Mouse (Mus musculus) heart, embryonic 13.5 days (tissue): ENCODE measurements around the gene Htatip2. TPM values are rescaled to one million over a fixed set of nuclear protein-coding genes. Genes with fewer than 3 reads are reported as not detected.

Source experiments
- ATAC-seq: fragments of 200-750 bp; cut with Nextera tagmentation; 2 replicates; pipeline ENCODE4 v1.8.0; 2017; ENCODE audit warnings: moderate TSS enrichment; ENCODE audit not compliant: insufficient number of reproducible peaks, low FRiP score, low TSS enrichment; ENCODE audit errors: extremely low read depth
- H3K27ac ChIP-seq: fragments of 300-500 bp; sonication (generic); replicated peaks from 2 replicates; pipeline ENCODE4 v1.5.1; 2015; ENCODE audit warnings: moderate library complexity, mild to moderate bottlenecking, inconsistent platforms
- H3K27me3 ChIP-seq: fragments of 300-500 bp; sonication (generic); replicated peaks from 2 replicates; pipeline ENCODE4 v1.6.1; 2015; ENCODE audit warnings: mild to moderate bottlenecking, inconsistent platforms
- H3K36me3 ChIP-seq: fragments of 300-500 bp; sonication (generic); 2 replicates; pipeline ENCODE4 v1.6.1; 2015; ENCODE audit warnings: mild to moderate bottlenecking, inconsistent platforms
- H3K4me1 ChIP-seq: fragments of 300-500 bp; sonication (generic); 2 replicates; pipeline ENCODE4 v1.6.1; 2015; ENCODE audit warnings: inconsistent platforms
- H3K4me2 ChIP-seq: fragments of 300-500 bp; sonication (generic); 2 replicates; pipeline ENCODE4 v1.6.1; 2015; ENCODE audit warnings: inconsistent platforms, mild to moderate bottlenecking, moderate library complexity
- H3K4me3 ChIP-seq: fragments of 300-500 bp; sonication (generic); 2 replicates; pipeline ENCODE4 v1.5.1; 2015; ENCODE audit warnings: moderate library complexity, mild to moderate bottlenecking, inconsistent platforms
- H3K9ac ChIP-seq: fragments of 300-500 bp; sonication (generic); 2 replicates; pipeline ENCODE4 v1.6.1; 2015; ENCODE audit warnings: inconsistent platforms, mild to moderate bottlenecking, moderate library complexity
- H3K9me3 ChIP-seq: fragments of 300-500 bp; sonication (generic); 2 replicates; pipeline ENCODE4 v1.6.1; 2016; ENCODE audit warnings: inconsistent platforms
- WGBS: fragments of 180-500 bp; shearing (Covaris S2); methylation state at CpG from one replicate; pipeline ENCODE4 v1.1.7; 2015; ENCODE audit warnings: mixed read lengths; 5-methylcytosine and 5-hydroxymethylcytosine counted together
- polyA plus RNA-seq: library from polyadenylated mRNA; unstranded; fragments of >200 nt; fragmentation: Nextera tagmentation; extraction: Ambion mirVana; gene quantifications from 2 replicates; pipeline ENCODE4 v1.2.1, GENCODE M21; 2015

Gene Htatip2
- polyA plus RNA-seq = 16.3 and 17.3 TPM in 2 replicates

GRCm38 (mm10) chr7:49758934-49759571 lies at the start of gene Htatip2:
Htatip2 (plus strand) TSS chr7:49759115.
- Histone ChIP-seq H3K4me3 (peak within 1 kb of the TSS; percentile 71), H3K9ac (peak within 1 kb of the TSS; percentile 85), H3K4me1 (peaks cover 16% of the 10 kb centered on the region), H3K27ac (peak within 1 kb of the TSS; percentile 67), H3K27me3 (peaks cover 36% of the 10 kb centered on the region), H3K9me3 (no peaks in the 10 kb centered on the region), H3K4me2 (peak within 1 kb of the TSS; percentile 90), H3K36me3 (no peaks in the 10 kb centered on the region)
- ATAC-seq = peak; percentile 84
- WGBS = 3% methylated on average over 41 of the region's 42 CpGs

GRCm38 (mm10) chr7:49709381-49710021 lies 49.4 kb upstream of the Htatip2 start:
- H3K9me3 ChIP-seq = no peaks in the 10 kb centered on the region
- no peak for ATAC-seq
- H3K27ac ChIP-seq = no peak overlapping the region
- 22% methylated on average over 9 of the region's 9 CpGs for WGBS
- H3K27me3 ChIP-seq = peaks cover 18% of the 10 kb centered on the region
- H3K4me2 ChIP-seq = no peak overlapping the region
- no peaks in the 10 kb centered on the region for H3K36me3 ChIP-seq
- no peak overlapping the region for H3K9ac ChIP-seq
- peaks cover 7% of the 10 kb centered on the region; the same call in 1 of the 2 replicates for H3K4me1 ChIP-seq
- no peak overlapping the region for H3K4me3 ChIP-seq

GRCm38 (mm10) chr7:49717942-49718733 lies 40.8 kb upstream of the Htatip2 start:
- Histone ChIP-seq H3K9ac (no peak overlapping the region), H3K4me1 (no peaks in the 10 kb centered on the region), H3K9me3 (no peaks in the 10 kb centered on the region), H3K4me2 (no peak overlapping the region), H3K36me3 (no peaks in the 10 kb centered on the region), H3K27me3 (peaks cover 22% of the 10 kb centered on the region; the same call in 1 of the 2 replicates), H3K27ac (no peak overlapping the region), H3K4me3 (no peak overlapping the region)
- 66% methylated on average over 15 of the region's 15 CpGs for WGBS
- no peak for ATAC-seq

- no peaks in the 10 kb centered on the region for H3K36me3 ChIP-seq
- H3K27me3 ChIP-seq = peaks cover 8% of the 10 kb centered on the region; the same call in 1 of the 2 replicates
- ATAC-seq = no peak
- no peak overlapping the region for H3K27ac ChIP-seq
- no peaks in the 10 kb centered on the region for H3K4me1 ChIP-seq
- no peak overlapping the region for H3K9ac ChIP-seq
- WGBS = 62% methylated on average over 4 of the region's 4 CpGs
- H3K4me2 ChIP-seq = no peak overlapping the region
- no peak overlapping the region for H3K4me3 ChIP-seq
- 0 out of 2 replicates have a peak, but pooled peaks cover 8% of the 10 kb centered on the region for H3K9me3 ChIP-seq
These were observed 24.6 kb upstream of the Htatip2 start for GRCm38 (mm10) chr7:49734342-49734741.

DNA sequence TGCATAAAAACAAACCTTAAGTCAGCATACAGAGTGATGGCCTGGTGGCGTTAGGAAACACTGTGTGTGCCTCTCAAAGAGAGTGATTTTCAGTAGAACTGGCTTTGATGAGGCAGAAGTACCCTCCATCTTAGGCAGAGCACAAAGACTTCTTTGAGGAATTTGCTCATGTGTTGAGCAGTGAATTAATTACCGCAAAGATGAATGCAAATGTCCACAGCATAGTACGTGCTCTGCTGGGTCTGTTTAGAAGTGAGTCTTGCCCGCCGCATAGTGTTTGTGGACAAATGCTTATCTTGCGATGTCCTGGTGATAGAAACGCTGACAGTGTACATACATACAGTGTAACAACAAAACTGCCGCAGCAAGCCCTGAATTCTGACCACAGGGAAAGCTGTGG lies 19.5 kb upstream of the Htatip2 start:
- Histone ChIP-seq H3K9ac (no peak overlapping the region), H3K27ac (no peak overlapping the region), H3K27me3 (0 out of 2 replicates have a peak, but pooled peaks cover 3% of the 10 kb centered on the region), H3K4me3 (no peak overlapping the region), H3K36me3 (no peaks in the 10 kb centered on the region), H3K4me2 (no peak overlapping the region), H3K9me3 (0 out of 2 replicates have a peak, but pooled peaks cover 8% of the 10 kb centered on the region), H3K4me1 (peaks cover 9% of the 10 kb centered on the region; the same call in 1 of the 2 replicates)
- 53% methylated on average over 8 of the region's 8 CpGs for WGBS
- no peak for ATAC-seq

DNA sequence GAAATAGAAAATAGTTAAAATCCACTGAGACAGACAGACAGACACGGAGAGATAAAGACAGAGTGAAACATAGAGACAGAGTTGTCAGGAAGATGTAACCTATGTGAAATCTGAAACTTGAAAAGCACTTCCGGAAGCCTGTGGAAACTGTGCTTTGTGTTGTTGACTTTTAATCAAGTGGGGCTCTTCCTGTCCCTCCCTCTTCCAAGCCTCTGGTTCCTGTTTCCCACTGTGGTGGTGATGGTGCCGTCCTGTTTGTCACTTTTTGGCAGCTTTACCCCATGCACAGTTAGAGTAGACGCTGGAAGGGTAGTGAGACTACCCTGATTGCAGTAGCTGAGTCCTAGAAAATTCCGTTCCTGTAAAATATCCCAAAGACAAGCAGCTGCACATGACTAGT lies 17.4 kb upstream of the Htatip2 start:
- H3K27ac ChIP-seq = no peak overlapping the region
- no peak overlapping the region for H3K4me3 ChIP-seq
- no peak for ATAC-seq
- H3K9me3 ChIP-seq = 0 out of 2 replicates have a peak, but pooled peaks cover 8% of the 10 kb centered on the region
- no peaks in the 10 kb centered on the region for H3K36me3 ChIP-seq
- 0 out of 2 replicates have a peak, but pooled peaks cover 3% of the 10 kb centered on the region for H3K27me3 ChIP-seq
- H3K4me2 ChIP-seq = 0 out of 2 replicates have a peak overlapping the region, but pooled peaks have one; percentile 9
- 25% methylated on average over 5 of the region's 5 CpGs for WGBS
- H3K9ac ChIP-seq = no peak overlapping the region
- H3K4me1 ChIP-seq = peaks cover 9% of the 10 kb centered on the region; the same call in 1 of the 2 replicates

DNA sequence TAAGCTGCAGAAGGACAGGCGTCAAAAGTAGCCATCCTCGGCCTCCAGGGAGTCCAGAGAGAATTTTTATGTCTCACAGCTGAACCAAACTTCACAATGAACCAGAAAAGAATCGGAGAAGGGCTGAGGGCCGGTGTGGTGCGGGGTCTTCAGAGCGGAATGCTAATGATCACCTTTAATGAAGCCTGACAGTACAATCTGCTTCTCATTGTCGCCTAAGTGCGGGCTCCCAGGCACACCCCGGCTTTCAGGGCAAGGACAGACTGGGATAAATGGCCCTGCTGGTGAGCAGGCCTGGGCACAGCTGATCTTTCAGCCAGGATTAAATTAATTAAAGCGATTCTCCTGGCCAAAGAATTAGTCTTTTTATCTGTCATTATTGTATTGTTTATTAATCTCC lies 17.0 kb upstream of the Htatip2 start:
- Histone ChIP-seq H3K27me3 (no peaks in the 10 kb centered on the region), H3K4me1 (peaks cover 9% of the 10 kb centered on the region; the same call in 1 of the 2 replicates), H3K27ac (no peak overlapping the region), H3K4me3 (no peak overlapping the region), H3K4me2 (0 out of 2 replicates have a peak overlapping the region, but pooled peaks have one; percentile 9), H3K9ac (no peak overlapping the region), H3K36me3 (no peaks in the 10 kb centered on the region), H3K9me3 (0 out of 2 replicates have a peak, but pooled peaks cover 8% of the 10 kb centered on the region)
- WGBS = 39% methylated on average over 10 of the region's 10 CpGs
- ATAC-seq = no peak

DNA sequence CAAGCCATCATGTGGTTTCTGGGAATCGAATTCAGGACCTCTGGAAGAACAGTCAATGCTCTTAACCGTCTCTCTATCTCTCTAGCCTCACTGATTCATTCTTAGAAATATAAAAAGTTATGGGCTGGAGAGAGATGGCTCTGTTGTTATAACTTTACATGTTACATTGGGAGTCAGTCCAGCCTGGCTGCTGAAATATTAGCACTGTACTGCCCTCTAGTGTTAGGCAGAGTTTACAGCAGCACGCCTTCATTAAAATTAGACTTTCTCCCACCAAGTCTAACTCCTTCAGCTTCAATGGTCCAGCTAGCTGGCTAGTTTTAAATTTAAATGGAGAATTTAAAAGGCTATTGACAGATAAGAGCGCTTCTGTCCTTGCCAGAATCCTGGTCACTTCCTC lies 7.8 kb upstream of the Htatip2 start:
- ATAC-seq = no peak
- no peak overlapping the region for H3K9ac ChIP-seq
- no peak overlapping the region for H3K4me3 ChIP-seq
- H3K27ac ChIP-seq = no peak overlapping the region
- WGBS = 4% methylated on average over 4 of the region's 4 CpGs
- no peaks in the 10 kb centered on the region for H3K36me3 ChIP-seq
- no peak overlapping the region for H3K4me2 ChIP-seq
- peaks cover 50% of the 10 kb centered on the region for H3K27me3 ChIP-seq
- no peaks in the 10 kb centered on the region for H3K9me3 ChIP-seq
- H3K4me1 ChIP-seq = peaks cover 7% of the 10 kb centered on the region

DNA sequence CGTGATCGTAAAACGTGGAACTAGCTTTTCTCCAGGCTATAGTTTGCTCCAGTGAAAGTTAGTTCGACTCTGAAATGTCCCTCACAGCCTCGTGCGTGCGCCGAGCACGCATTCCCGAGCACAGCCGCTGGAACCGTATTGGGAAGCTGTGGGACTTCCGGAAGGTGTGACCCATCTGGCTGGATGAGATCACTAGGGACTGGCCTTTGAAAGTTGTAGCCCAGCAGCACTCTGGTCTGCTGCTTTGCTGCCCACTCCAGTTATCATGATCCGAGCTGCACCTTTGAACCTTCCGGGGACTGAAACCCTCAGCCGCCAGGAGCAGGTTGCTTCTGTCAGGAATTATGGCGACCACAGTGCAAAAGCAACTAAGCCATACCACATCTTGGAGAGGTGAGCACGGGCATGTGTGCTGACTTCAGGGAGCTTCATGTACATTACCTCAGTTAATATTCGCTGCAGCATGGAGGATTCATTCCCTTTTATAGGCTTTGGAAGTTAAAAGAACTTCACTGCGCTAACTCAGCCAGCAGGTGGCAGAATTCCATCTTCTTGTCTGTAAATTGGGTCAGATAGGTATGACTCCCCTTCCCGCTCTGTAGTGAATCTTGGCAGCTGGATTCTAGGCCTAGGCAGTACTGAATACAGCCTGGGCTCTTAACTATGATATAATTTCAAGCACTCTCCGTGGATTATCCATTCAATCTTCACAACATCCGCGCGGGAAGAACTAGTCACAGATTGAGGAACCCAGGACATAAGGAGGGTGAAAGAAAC lies 6.0 kb upstream of the Htatip2 start:
- Histone ChIP-seq H3K36me3 (no peaks in the 10 kb centered on the region), H3K4me3 (peak overlapping the region; percentile 29), H3K27me3 (peaks cover 66% of the 10 kb centered on the region), H3K9me3 (no peaks in the 10 kb centered on the region), H3K9ac (peak overlapping the region; percentile 47), H3K4me1 (peaks cover 7% of the 10 kb centered on the region), H3K27ac (no peak overlapping the region), H3K4me2 (peak overlapping the region; percentile 61)
- 19% methylated on average over 25 of the region's 25 CpGs for WGBS
- no peak for ATAC-seq

DNA sequence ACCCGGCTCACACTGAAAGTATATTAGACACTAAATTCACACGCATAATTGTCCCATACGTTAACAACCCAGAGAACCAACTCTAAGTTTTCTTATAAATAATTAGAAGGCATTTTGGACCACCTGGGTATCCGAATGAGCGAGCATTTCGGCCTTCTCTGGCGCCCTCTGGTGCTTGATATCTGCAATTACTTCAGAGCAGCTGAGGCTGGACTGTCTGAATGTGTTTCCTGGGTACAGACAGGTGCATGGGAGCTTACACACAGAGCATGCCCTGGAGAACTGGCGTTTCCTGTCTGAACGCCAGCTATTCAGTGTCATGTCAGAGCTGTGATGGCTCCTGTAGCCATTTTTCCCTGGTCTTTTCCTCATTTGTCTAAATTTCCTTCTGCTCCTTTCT lies 4.1 kb upstream of the Htatip2 start:
- 4% methylated on average over 9 of the region's 9 CpGs for WGBS
- Histone ChIP-seq H3K27ac (no peak overlapping the region), H3K9ac (no peak overlapping the region), H3K9me3 (no peaks in the 10 kb centered on the region), H3K27me3 (peaks cover 60% of the 10 kb centered on the region), H3K4me1 (peaks cover 17% of the 10 kb centered on the region), H3K36me3 (no peaks in the 10 kb centered on the region), H3K4me3 (no peak overlapping the region), H3K4me2 (no peak overlapping the region)
- no peak for ATAC-seq
